Mouse (Mus musculus): Measurements from ENCODE around the gene Ahnak. TPM values are rescaled to one million over a fixed set of nuclear protein-coding genes. Genes with fewer than 3 reads are reported as not detected.

Ahnak gene
- polyA plus RNA-seq (2017; shearing (Covaris generic)), result 8.7 TPM

DNA sequence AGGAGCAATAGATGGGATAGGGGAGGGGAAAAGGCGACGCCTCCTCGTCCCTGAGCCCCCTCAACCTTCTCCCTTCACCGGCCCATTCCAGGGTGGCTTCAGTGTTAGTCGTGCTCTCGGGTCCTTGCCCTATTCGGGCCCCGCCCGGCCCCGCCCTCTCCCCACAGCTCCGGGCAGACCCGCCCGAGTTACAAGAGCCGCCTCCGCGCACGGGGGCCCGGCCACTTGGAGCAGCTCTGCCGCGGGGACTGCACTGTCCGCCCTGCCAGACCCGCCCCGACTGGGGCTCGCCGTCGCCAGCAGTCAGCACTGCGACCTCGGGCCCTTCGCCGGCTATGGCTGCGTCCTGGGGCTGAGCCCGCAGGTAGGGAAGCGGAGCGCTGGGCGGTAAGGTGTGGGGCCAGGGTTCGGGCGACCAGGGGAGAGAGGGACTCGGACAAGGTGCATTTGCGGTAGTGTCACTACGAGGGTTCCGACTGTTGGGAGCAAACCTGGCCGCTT is at the start of gene Ahnak:
Gene Ahnak, plus strand, starts transcription at position 219 of the 501 bp plus-strand sequence.

DNA sequence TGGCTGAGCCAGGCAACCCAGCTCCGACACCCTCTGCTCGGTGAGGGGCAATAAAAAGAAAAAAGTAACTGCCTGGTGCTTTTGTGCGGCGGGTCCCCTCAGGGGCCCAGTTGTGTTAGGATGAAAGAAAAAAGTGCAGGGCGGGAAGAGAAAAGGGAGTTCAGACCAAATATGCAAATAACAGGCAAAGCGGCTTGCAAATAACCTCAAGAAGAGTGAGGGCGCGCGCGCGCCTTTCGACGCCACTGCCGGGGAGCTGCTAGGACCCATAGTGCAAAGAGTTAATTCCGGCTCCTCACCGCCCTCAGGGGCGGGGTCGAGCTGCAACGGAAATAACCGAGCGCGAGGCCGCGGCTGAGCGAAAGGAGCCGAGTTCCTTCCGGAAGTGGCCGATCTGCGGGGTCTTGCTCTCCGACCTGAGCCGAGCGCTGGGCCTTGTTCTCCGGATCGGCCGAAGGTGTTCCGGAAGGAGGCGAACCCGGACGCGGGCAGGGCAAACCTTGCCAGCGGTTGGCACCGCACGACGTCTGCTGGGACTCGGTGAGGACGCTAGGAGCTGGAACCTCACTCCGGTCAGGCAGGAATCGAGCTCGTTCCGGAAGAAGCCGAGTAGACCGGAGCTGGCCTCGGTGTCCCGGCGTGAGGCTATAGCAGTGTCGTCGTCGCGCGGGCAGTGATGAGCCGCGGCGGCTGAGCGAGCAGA is 47.4 kb upstream of the Ahnak start, which contains the start of gene Mta2:
Gene Mta2, plus strand, starts transcription at position 361 of the 703 bp plus-strand sequence.

DNA sequence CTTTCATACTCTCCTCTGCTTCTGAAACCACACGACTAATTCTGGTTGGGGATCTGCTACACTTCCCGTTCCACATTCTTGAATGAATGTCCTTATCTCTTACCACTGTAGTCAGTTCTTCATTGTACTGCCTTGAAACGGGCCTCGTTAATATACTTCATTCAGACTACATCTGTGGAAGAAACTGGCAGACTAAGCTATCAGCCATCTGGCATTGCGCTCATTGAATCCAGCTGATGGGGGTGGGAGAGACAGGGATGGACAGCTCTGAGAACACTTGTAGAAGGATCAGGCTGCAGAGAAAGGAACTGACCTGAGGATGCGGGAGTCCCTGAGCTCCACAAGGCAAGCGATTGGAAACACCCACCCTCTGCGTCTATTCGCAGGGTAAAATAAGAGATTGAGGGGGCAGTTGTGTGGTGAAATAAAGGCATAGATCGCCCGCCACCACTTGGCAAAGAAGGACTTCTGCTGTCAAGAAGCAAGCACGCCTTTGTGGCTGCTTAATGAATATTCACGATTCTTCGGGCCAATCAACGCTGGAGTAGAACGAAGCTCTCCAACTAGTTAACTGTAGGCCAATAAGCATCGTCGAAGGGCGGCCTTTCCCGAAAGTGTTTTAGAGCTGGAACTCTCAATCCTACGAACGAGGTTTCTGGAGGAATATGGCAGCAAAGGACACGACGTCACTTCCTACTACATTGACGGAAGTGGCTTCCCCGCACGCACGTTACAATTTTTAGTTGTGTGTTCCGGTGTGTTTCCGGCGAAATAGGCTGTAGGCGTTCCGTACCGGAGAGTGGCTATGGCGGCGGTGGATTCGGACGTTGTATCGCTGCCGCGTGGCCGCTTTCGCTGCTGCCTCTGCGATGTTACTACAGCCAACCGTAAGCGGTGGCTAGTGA is 35.7 kb upstream of the Ahnak start, which contains the start of gene Tut1:
Gene Tut1, plus strand, starts transcription at position 713 of the 905 bp plus-strand sequence.

DNA sequence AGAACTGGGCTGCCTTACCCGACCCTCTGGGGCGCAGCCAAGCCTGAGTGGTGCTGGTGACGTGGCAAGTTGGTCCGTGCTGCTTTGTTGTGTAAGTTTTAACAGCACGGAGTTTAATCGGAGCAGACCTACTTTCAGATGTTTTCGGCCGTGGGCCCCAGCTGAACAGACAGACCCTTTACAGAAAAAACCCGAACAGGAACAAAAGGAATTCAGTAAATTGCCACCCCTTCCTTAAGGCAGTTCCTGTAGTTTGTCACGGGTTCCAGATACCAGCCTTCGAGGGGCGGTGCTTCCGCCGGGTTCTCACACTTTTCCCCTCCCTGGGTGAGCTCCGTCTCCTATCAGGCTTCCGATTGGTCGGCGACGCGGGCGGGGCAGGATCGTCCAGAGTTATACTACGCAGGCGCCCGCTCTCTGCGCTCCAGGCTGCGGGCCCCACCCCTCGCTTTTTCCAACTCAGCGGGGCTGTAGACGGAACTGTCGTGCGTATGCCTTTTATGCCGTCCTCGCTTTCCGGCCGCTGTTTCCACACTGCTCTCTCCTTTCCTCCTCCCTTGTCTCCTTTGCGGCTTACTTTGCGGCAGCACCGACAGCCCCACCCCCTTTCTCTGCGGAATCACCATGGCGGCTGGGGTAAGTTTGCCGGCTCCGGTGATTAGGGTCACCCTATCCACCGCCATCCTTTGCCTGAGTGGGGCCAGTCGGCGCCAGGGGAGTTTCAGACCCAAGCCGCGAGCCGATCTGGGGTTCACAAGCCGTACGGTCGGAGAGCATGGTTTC is 22.3 kb upstream of the Ahnak start, which contains the start of gene Eef1g:
Gene Eef1g, plus strand, starts transcription at position 452 of the 783 bp plus-strand sequence.

DNA sequence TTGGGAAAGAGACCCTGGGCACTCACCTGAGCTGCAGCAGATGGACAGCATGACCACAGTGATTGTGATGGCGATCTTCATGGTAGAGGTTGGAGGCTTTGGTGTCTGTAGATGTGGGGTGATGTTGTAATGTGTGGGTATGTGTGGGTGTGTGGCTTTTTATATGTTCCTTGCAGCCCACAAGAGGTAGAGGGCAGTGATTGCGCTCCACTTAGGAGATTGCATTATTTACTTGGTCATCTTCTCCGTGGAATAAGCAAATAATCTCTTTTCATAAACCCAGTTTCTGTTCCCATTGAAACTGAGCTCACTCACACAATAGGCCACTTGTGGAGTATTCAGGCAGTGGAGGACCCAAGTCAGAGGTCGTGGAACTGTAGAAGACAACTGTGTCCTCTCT is 98.7 kb downstream of the Ahnak start, which contains the start of gene Scgb1a1:
Gene Scgb1a1, minus strand, starts transcription at position 138 of the 400 bp plus-strand sequence.

Other genes with a start within 250 kb of the Ahnak start
- gene 1700092M07Rik, start 248.6 kb upstream of the Ahnak start, polyA plus RNA-seq (2017; shearing (Covaris generic)), result 0.87 TPM
- 294 TPM for gene Stx5a, start 247.9 kb upstream of the Ahnak start, polyA plus RNA-seq (2017; shearing (Covaris generic))
- 453 TPM for gene Nxf1, start 232.2 kb upstream of the Ahnak start, polyA plus RNA-seq (2017; shearing (Covaris generic))
- gene Tmem223, start 218.3 kb upstream of the Ahnak start, polyA plus RNA-seq (2017; shearing (Covaris generic)), result 38.8 TPM
- 150 TPM for gene Tmem179b, start 214.8 kb upstream of the Ahnak start, polyA plus RNA-seq (2017; shearing (Covaris generic))
- gene Taf6l, start 202.9 kb upstream of the Ahnak start, polyA plus RNA-seq (2017; shearing (Covaris generic)), result 9.4 TPM
- 86.1 TPM for gene Polr2g, start 190.7 kb upstream of the Ahnak start, polyA plus RNA-seq (2017; shearing (Covaris generic))
- gene Zbtb3, start 186.7 kb upstream of the Ahnak start, polyA plus RNA-seq (2017; shearing (Covaris generic)), result 0.57 TPM
- 25.8 TPM for gene Ttc9c, start 170.0 kb upstream of the Ahnak start, polyA plus RNA-seq (2017; shearing (Covaris generic))
- 13.8 TPM for gene Hnrnpul2, start 169.3 kb upstream of the Ahnak start, polyA plus RNA-seq (2017; shearing (Covaris generic))
- not detected for gene AC129217.1, start 159.5 kb upstream of the Ahnak start, polyA plus RNA-seq (2017; shearing (Covaris generic))
- gene Bscl2, start 151.8 kb upstream of the Ahnak start, polyA plus RNA-seq (2017; shearing (Covaris generic)), result 59.1 TPM
- not detected for gene Gng3, start 150.1 kb upstream of the Ahnak start, polyA plus RNA-seq (2017; shearing (Covaris generic))
- gene Lrrn4cl, start 138.5 kb upstream of the Ahnak start, polyA plus RNA-seq (2017; shearing (Covaris generic)), result not detected
- gene Ubxn1, start 117.8 kb upstream of the Ahnak start, polyA plus RNA-seq (2017; shearing (Covaris generic)), result 149 TPM
- 44.5 TPM for gene Uqcc3, start 108.4 kb upstream of the Ahnak start, polyA plus RNA-seq (2017; shearing (Covaris generic))
- gene Lbhd1, start 105.6 kb upstream of the Ahnak start, polyA plus RNA-seq (2017; shearing (Covaris generic)), result 34.3 TPM
- not detected for gene Gm49403, start 105.4 kb upstream of the Ahnak start, polyA plus RNA-seq (2017; shearing (Covaris generic))
- 22.7 TPM for gene 1810009A15Rik, start 100.4 kb upstream of the Ahnak start, polyA plus RNA-seq (2017; shearing (Covaris generic))
- not detected for gene Gm49416, start 100.4 kb upstream of the Ahnak start, polyA plus RNA-seq (2017; shearing (Covaris generic))
- 35.9 TPM for gene Ints5, start 96.3 kb upstream of the Ahnak start, polyA plus RNA-seq (2017; shearing (Covaris generic))
- gene Ganab, start 91.2 kb upstream of the Ahnak start, polyA plus RNA-seq (2017; shearing (Covaris generic)), result 100 TPM
- 32.9 TPM for gene B3gat3, start 68.9 kb upstream of the Ahnak start, polyA plus RNA-seq (2017; shearing (Covaris generic))
- gene Rom1, start 59.9 kb upstream of the Ahnak start, polyA plus RNA-seq (2017; shearing (Covaris generic)), result 2.0 TPM
- gene Eml3, start 59.7 kb upstream of the Ahnak start, polyA plus RNA-seq (2017; shearing (Covaris generic)), result 57.6 TPM
- gene Mta2, start 47.4 kb upstream of the Ahnak start, polyA plus RNA-seq (2017; shearing (Covaris generic)), result 257 TPM
- 47.6 TPM for gene Tut1, start 35.4 kb upstream of the Ahnak start, polyA plus RNA-seq (2017; shearing (Covaris generic))
- 375 TPM for gene Eef1g, start 22.2 kb upstream of the Ahnak start, polyA plus RNA-seq (2017; shearing (Covaris generic))
- gene Scgb1a1, start 98.7 kb downstream of the Ahnak start, polyA plus RNA-seq (2017; shearing (Covaris generic)), result not detected
- 15.8 TPM for gene Asrgl1, start 146.4 kb downstream of the Ahnak start, polyA plus RNA-seq (2017; shearing (Covaris generic))

All from naive thymus-derived CD4-positive, alpha-beta T cell, adult 5 months (primary cell).